Mouse (Mus musculus): ENCODE data around the gene Tut1.

Tut1 gene

GRCm38 (mm10) chr19:8982303-8983149 is 28.9 kb downstream of the Tut1 start:
- DNase-seq (ENCODE audit: low spot score in 2 of 2) = no peak

DNA sequence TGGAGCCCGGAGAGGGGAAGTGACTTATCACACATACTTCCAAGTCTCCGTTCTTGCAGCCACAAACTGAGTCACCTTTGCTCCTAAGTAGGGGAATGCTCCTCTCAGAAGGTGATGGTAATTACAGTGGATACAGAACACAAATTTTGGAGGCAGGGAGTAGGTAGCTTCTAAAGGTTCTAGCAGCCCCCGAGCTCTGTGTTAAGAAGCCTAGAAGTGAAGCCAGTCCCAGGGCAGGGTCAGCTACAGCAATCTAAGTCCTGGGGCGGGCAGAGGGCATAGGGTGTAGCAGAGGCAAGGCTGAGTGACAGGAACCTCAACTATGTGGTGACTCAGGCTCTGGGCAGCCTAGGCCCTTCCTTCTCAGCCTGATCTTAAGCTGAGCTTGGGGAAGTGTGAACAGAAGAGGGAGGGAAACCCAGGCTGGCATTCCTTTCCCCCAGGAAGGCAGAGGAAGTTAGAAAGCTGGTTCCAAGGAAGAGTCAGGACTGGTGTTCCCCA is 29.6 kb downstream of the Tut1 start:
- peak; percentile 57 to 58 for DNase-seq (ENCODE audit: low spot score in 2 of 2)

DNA sequence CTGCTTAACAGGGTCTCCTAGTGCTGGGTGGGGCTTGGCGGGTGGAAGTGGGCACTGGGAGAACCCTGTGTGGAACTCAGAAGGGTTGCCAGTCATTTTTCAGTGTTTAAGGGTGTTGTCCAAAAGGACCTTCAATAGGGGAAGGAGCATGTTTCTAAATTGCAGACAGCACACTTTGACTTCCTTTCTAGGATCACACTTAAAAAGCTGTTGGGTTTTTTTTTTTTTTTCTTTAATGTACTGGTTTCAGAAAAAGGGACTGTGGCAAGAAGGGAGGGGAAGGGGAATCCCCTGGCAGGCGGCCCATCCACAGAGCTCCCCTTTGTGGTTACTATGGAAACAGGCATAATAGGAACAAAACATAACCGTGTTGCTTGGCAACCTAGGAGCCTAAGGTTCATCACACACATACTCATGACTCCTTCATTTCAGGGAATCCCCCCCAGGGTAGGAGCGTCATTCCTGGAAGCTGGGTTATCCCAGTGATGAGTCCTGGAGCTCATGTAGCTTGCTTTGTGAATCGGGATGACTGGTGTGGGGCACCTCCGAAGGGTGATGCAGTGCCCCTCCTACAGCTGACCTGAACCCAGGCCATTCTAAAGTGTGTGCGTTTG is 30.7 kb downstream of the Tut1 start:
- peak in 1 of 2 experiments; percentile 70 for DNase-seq (ENCODE audit: low spot score in 2 of 2)

- no peak for DNase-seq (ENCODE audit: low spot score in 2 of 2)
These were observed 32.2 kb downstream of the Tut1 start for GRCm38 (mm10) chr19:8985891-8986290.

GRCm38 (mm10) chr19:8987816-8988215 is 34.2 kb downstream of the Tut1 start:
- DNase-seq (ENCODE audit: low spot score in 2 of 2) = no peak

DNA sequence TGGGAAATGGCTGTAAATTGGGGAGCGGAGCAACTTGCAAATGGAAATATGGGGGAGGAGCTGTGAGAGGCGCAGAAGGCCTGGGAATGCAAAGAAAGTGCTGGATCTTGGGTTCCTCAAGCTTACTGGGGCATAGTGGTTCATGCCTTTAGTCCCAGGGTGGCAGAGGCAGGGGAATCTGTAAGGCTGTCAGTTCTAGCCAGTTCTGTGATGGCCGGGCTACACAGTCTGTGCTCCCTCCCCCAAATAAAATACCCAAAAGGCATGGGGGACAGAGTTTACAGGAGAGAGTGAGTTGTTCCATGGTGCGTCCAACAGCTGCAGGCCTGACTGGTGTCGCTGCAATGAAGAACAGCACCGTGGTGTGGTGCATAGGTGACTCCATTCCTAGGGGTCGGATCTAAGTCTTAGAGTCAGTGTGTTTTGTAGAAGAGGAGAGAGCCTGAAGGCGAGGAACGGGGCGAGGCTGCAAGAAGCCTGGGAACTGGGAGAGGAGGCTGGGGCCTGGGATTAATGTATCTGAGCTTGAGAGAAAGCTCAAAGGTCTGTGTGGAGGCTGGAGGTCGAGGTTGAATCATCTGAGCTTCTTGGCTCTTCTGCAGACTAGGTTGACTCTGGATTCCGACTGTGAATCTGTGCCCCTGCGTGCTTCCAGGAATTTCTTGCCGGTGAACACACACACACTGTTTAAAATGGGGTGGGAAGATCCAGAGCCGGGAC is 34.9 kb downstream of the Tut1 start:
- no peak for DNase-seq (ENCODE audit: low spot score in 2 of 2)

- DNase-seq (ENCODE audit: low spot score in 2 of 2) = peak; percentile 77 to 88
These were observed 35.5 kb downstream of the Tut1 start, which contains the start of gene Ahnak for GRCm38 (mm10) chr19:8989066-8989566. Gene Ahnak (plus strand): TSS chr19:8989284.

GRCm38 (mm10) chr19:8989567-8990431 is 36.2 kb downstream of the Tut1 start:
- DNase-seq (ENCODE audit: low spot score in 2 of 2) = peak; percentile 87 to 93

- no peak for DNase-seq (ENCODE audit: low spot score in 2 of 2)
These were observed 36.9 kb downstream of the Tut1 start for GRCm38 (mm10) chr19:8990432-8991102.

GRCm38 (mm10) chr19:8991245-8991870 is 37.7 kb downstream of the Tut1 start:
- DNase-seq (ENCODE audit: low spot score in 2 of 2) = no peak

- DNase-seq (ENCODE audit: low spot score in 2 of 2) = peak; percentile 50 to 56
These were observed 38.5 kb downstream of the Tut1 start for GRCm38 (mm10) chr19:8991871-8992735.

DNA sequence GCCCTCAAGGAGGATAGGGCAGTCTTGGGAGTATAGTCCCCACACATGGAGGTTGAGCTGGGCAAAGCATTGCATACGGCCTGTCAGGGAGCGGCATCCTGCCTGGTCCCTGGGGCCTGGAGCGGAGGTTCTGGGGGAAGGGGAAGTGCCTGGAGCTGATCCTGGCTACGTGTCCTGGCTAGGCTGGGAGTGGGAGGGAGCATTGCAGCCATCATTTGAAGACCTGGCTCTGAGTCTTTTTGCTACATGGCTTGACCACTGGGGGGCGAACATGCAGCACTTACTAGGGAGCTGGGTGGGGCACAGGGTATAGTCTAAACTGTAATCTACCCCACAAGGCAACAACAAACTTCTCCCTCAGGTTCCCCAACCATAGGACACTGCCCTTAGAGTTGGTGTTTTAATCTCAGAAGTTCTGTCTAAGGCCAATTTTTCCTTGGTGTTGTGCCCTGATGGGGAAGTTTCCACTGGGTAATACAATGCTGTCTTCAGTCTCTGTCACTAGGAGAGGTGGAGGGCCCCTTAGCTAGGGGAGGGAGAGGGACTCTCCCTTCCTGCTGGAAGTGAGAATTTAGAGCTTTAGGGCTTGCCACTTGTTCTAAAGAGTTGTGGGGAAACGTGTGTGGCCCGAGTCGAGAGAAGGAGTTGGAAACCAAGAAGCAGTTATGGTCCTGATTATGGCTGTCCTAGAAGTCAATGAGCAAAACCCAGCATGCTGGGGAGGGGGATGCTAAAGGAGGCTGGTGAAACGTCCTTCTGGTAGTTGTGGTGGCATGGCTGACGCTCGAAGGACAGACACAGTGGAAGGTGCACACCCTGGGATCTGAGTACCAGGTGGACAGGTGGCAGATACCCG is 39.4 kb downstream of the Tut1 start:
- DNase-seq (ENCODE audit: low spot score in 2 of 2) = peak; percentile 82 to 91

GRCm38 (mm10) chr19:8993625-8993912 is 39.9 kb downstream of the Tut1 start:
- DNase-seq (ENCODE audit: low spot score in 2 of 2) = no peak

DNA sequence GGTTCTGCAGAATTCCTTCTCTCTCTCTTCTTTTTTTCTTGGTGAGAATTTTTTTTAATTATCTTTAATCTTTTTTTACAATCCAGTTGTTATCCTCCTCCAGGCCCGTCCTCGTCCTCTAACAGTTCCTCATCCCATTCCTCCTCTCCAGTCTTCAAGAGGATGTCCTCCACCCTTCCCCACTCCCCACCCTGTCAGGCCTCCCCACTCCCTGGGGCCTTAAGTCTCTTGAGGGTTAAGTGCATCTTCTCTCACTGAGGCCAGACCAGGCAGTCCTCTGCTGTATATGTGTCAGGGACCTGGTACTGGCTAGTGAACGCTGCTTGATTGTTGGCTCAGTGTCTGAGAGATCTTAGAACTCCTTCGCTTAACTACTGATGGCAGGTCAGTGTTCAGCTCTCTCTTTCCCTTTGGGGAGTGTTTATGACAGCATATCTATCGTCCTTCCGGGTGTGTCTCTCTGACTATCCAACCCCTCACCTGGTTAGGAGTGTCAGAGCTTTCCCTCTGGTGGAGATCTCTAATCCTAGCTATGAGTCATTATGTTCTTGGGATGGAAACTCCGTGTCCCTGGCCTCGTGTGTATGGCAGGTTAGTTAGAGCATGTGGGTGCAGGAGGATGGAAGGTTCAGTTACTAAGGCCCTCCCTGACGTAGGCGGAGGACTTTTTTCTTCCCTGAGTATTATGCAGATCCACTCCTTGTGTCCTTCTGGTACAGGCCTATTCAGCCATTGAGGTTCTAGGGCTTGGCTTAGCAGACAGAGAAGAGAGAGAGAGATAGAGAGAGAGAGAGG is 41.4 kb downstream of the Tut1 start:
- DNase-seq (ENCODE audit: low spot score in 2 of 2) = no peak

DNA sequence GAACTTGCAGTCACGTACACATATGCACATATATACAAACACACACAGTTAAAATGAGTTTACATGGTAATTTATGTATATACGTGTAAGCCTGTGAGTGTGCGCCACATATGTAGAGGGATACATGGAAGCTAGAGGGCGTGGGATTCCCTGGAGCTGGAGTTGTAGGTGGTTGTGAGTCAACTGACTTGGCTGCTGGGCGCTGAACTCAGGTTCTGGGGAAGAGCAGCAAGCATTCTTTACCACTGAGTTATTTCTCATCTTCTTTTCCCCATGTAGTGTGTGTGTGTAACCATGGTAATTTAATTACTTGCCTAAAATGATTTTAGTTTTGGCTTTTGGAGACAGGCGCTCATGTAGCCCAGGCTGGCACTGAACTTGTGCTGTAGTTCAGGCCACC is 43.0 kb downstream of the Tut1 start:
- DNase-seq (ENCODE audit: low spot score in 2 of 2) = no peak

DNA sequence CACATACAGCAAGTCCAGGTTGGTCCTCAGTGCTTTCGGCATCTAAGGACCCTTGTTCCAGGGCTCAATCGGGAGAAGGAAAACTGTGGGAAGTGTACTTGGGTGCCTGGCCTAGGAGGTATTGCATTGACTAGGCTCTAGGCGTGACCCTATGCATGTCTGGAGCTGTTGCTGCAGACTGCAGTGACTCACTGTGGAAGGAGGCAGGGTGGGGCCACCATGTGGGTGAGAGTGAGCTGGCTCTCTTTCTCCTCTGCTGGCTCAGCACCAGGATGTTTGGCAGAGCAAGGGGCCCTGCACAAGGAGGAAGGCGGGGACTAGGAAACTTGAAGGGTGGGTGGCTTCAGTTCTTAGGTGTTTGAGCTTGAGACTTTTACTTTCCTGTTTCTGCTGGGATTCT is 43.9 kb downstream of the Tut1 start:
- peak; percentile 89 to 95 for DNase-seq (ENCODE audit: low spot score in 2 of 2)

- DNase-seq (ENCODE audit: low spot score in 2 of 2) = no peak
These were observed 44.9 kb downstream of the Tut1 start for GRCm38 (mm10) chr19:8998546-8998945.

- DNase-seq (ENCODE audit: low spot score in 2 of 2) = no peak
These were observed 45.6 kb downstream of the Tut1 start for GRCm38 (mm10) chr19:8999223-8999622.

Data from urinary bladder, postnatal 36 days (tissue).